Mouse (Mus musculus): ENCODE data around the gene Retreg1. TPM values are rescaled to one million over a fixed set of nuclear protein-coding genes. Genes with fewer than 3 reads are reported as not detected.

Retreg1 gene
- 6.3 and 7.1 TPM in 2 replicates for polyA plus RNA-seq (2016; fragmentation: Nextera tagmentation; extraction: Ambion mirVana)

DNA sequence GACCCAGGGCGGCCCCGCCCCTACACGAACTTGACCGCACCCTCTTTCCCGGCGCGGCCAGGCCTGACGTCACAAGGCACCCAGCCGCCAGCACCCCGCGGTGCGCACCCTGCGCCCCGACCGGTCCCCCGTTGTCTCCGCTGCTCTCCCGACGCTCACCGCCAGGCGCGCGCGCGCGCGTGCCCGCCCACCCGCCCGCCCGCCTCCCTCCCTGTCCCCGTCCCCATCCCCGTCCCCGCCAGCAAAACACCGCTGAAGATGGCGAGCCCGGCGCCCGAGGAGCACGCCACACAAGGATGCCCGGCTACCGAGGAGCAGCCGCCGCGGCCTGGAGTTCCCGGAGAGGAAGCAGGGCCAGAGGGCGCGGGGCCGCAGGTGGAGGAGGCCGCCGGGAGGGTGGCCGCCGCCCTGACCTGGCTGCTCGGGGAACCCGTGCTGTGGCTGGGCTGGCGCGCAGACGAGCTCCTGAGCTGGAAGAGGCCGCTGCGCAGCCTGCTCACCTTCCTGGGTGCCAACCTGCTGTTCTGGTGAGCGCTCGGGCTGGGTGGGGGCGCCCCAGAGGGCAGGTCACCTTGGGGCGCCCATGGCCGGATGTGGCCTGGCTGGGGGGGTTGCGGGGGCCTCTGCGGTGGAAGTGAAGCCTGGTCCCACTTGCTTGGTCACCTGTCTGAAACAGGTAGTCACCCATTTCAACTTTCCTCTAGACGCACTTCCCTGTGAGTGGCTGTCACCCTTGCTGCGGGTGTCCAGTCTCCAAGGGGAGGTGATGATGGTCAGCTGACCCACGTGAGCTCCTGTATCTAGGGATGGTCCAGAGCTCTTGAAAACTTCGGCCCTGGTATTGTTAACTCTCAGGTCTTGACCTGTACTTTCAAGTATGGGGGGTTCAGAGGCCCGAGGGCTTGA, at the start of gene Retreg1:
TSS of gene Retreg1 (plus strand) at position 95 of the 906 bp plus-strand sequence.
- Histone ChIP-seq H3K27me3 (replicated peaks) (peaks cover 13% of the 10 kb centered on the region), H3K9ac (peak within 1 kb of the TSS; percentile 87), H3K4me3 (peak within 1 kb of the TSS; percentile 82), H3K36me3 (no peaks in the 10 kb centered on the region), H3K9me3 (no peaks in the 10 kb centered on the region), H3K27ac (no peak within 1 kb of the TSS), H3K4me1 (peaks cover 8% of the 10 kb centered on the region), H3K4me2 (replicated peaks) (peak within 1 kb of the TSS; percentile 96)
- WGBS: 1% methylated on average over 71 of the region's 72 CpGs
- peak; percentile 84 for ATAC-seq (ENCODE audit: low FRiP score, low read depth)

DNA sequence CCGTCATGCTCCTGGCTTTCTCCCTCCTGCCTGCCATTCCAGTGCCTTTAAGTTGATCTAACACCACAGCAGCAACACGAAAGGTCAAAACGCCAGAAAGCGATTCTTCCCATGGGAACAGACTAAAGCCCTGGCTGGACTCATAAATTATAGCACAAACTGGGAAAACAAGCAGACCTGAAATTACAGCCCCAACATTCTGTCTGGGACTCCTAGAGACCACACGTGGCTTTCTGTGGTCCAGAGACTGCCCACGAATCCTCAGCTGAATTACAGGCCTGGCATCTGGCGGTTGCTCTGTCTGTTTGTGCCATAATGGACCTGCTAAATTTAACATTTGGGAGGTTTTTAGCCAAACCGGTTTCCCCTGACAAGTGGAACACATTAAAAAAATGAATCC, 48.9 kb upstream of the Retreg1 start:
- no peak overlapping the region for H3K4me2 ChIP-seq (replicated peaks)
- H3K4me1 ChIP-seq: peaks cover 10% of the 10 kb centered on the region
- no peaks in the 10 kb centered on the region for H3K9me3 ChIP-seq
- no peaks in the 10 kb centered on the region for H3K27me3 ChIP-seq (replicated peaks)
- peaks cover 55% of the 10 kb centered on the region for H3K36me3 ChIP-seq
- no peak overlapping the region for H3K9ac ChIP-seq
- ATAC-seq (ENCODE audit: low FRiP score, low read depth): no peak
- no peak overlapping the region for H3K27ac ChIP-seq
- 53% methylated on average over 8 of the region's 8 CpGs for WGBS
- H3K4me3 ChIP-seq: no peak overlapping the region

DNA sequence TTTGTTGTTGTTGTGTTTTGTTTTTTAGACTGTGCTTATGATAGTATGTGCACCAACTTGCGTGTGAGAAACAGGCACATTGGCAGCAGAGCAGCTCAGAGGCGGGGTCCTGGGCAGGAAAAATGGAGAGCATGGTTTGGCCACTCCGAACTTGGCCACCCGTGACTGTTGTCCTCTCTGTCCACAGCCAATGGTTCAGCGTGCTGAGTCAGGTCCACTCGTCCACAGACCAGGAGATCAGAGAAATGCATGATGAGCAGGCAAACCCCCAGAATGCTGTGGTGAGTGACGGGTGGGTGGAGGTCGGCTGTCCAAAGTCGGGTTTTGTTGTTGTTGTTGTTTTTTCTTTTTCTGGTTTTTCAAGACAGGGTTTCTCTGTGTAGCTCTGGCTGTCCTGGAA, 47.5 kb upstream of the Retreg1 start:
- H3K27ac ChIP-seq: no peak overlapping the region
- H3K27me3 ChIP-seq (replicated peaks): no peaks in the 10 kb centered on the region
- WGBS: 96% methylated on average over 9 of the region's 9 CpGs
- no peak for ATAC-seq (ENCODE audit: low FRiP score, low read depth)
- H3K9ac ChIP-seq: no peak overlapping the region
- peaks cover 61% of the 10 kb centered on the region for H3K36me3 ChIP-seq
- no peak overlapping the region for H3K4me2 ChIP-seq (replicated peaks)
- no peak overlapping the region for H3K4me3 ChIP-seq
- no peaks in the 10 kb centered on the region for H3K9me3 ChIP-seq
- peaks cover 10% of the 10 kb centered on the region for H3K4me1 ChIP-seq

DNA sequence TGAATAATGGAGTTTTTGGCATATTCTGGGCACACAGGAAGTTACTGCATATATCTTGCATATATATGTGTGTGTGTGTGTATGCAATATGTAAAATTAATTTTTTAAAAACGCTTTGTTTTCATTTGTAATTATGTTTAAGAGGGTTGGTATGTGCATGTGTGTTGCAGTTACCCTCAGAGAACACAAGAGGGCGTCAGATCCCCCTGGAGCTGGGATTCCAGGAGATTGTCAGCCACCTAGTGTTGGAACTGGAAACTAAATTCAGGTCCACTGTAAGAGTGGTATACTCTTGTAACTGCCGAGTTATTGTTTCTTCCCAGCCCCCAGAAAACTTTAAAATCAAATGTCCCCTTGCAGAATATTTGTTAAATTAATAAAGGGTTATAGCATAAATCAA, 46.6 kb upstream of the Retreg1 start:
- Histone ChIP-seq H3K9ac (no peak overlapping the region), H3K4me3 (no peak overlapping the region), H3K9me3 (no peaks in the 10 kb centered on the region), H3K4me2 (replicated peaks) (no peak overlapping the region), H3K27ac (no peak overlapping the region), H3K4me1 (peaks cover 6% of the 10 kb centered on the region), H3K36me3 (peaks cover 63% of the 10 kb centered on the region), H3K27me3 (replicated peaks) (no peaks in the 10 kb centered on the region)
- 58% methylated on average over 3 of the region's 3 CpGs for WGBS
- ATAC-seq (ENCODE audit: low FRiP score, low read depth): no peak

DNA sequence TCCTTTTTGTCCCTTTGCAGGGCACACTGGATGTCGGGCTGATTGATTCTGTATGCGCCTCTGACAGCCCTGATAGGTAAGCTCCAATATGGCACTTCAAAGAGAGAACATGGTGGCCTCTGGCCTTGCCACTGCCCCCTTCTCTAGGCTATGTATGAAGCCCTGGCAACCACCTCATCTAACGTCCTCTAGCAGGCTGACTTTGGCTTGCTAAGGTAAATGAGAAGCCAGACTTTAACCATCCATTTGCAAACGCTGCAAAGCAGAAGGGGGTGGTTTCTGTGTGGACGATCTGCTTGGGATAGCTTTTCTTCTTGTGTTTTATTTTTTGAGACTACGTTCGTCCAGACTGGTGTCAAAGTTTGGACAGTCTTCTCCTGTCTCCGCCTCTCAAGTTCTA, 45.8 kb upstream of the Retreg1 start:
- no peak overlapping the region for H3K9ac ChIP-seq
- no peak overlapping the region for H3K27ac ChIP-seq
- H3K27me3 ChIP-seq (replicated peaks): no peaks in the 10 kb centered on the region
- H3K4me3 ChIP-seq: no peak overlapping the region
- no peak for ATAC-seq (ENCODE audit: low FRiP score, low read depth)
- peaks cover 66% of the 10 kb centered on the region for H3K36me3 ChIP-seq
- WGBS: 89% methylated on average over 8 of the region's 8 CpGs
- no peak overlapping the region for H3K4me2 ChIP-seq (replicated peaks)
- no peaks in the 10 kb centered on the region for H3K9me3 ChIP-seq
- H3K4me1 ChIP-seq: peaks cover 6% of the 10 kb centered on the region

DNA sequence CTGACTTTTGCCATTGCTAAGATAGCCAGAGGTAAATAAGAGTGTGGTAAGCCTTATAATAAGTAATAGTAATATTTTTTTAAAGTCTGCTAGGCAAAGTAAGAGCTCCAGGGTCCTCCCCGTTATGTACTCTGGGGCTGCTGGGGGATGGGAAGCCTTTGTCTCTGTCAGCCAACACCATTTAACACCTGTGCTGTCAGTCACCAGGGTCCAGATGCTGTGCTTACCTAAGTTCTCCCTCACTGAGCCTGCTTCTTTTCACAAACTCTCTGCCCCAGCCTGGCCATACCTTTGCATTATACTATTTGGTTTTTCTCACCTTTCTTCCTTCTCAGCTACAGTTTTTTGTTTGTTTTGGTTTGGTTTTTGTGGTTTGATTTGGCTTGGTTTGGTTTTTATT, 45.1 kb upstream of the Retreg1 start:
- no peak overlapping the region for H3K4me2 ChIP-seq (replicated peaks)
- H3K27ac ChIP-seq: no peak overlapping the region
- H3K9me3 ChIP-seq: no peaks in the 10 kb centered on the region
- no peak overlapping the region for H3K4me3 ChIP-seq
- H3K9ac ChIP-seq: no peak overlapping the region
- no peak for ATAC-seq (ENCODE audit: low FRiP score, low read depth)
- 91% methylated on average over 1 of the region's 1 CpGs for WGBS
- H3K36me3 ChIP-seq: peaks cover 66% of the 10 kb centered on the region
- peaks cover 6% of the 10 kb centered on the region for H3K4me1 ChIP-seq
- no peaks in the 10 kb centered on the region for H3K27me3 ChIP-seq (replicated peaks)

DNA sequence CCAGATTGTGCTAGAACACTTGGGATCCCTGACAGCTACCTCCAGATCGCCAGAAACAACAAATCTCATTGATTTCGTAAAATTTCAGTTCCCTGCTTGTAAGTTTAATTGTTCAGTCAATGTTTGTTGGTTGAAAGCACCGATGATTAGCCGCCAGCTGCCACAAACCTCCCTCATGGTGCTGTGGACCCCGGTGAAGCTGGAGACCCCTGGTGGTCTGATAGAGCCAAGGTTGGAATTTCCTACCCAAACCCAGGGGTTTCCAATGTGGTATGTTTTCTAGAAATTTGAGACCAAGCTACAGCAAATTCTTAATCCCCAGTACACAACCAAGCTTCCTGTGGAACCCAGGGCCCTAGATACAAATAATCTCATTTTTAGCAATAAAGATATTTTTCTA, 41.3 kb upstream of the Retreg1 start:
- Histone ChIP-seq H3K36me3 (peaks cover 77% of the 10 kb centered on the region), H3K4me2 (replicated peaks) (no peak overlapping the region), H3K9me3 (no peaks in the 10 kb centered on the region), H3K27me3 (replicated peaks) (no peaks in the 10 kb centered on the region), H3K4me3 (no peak overlapping the region), H3K27ac (no peak overlapping the region), H3K4me1 (no peaks in the 10 kb centered on the region), H3K9ac (no peak overlapping the region)
- 89% methylated on average over 5 of the region's 5 CpGs for WGBS
- no peak for ATAC-seq (ENCODE audit: low FRiP score, low read depth)

DNA sequence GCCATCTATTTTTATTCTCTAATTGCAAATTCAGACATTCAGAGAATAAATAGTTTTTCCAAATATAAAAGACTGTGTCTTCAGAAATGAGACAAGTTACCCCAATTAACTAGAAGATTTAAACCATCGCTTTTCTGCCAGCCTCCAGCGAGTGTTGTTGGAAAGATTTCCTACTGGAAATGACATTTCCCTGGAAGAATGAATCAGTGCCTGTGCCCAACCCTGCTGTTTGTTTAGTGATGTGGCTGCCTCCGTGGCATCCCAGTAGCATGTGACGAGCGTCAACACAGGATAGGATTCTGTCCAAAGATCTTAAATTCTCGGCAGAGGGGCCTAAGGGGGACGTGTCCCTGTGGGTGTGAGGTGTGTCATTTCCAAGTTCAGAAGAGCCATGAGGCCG, 40.8 kb upstream of the Retreg1 start:
- peaks cover 77% of the 10 kb centered on the region for H3K36me3 ChIP-seq
- no peak for ATAC-seq (ENCODE audit: low FRiP score, low read depth)
- no peaks in the 10 kb centered on the region for H3K9me3 ChIP-seq
- WGBS: 89% methylated on average over 8 of the region's 8 CpGs
- no peaks in the 10 kb centered on the region for H3K27me3 ChIP-seq (replicated peaks)
- H3K9ac ChIP-seq: no peak overlapping the region
- H3K4me3 ChIP-seq: no peak overlapping the region
- no peak overlapping the region for H3K27ac ChIP-seq
- H3K4me2 ChIP-seq (replicated peaks): no peak overlapping the region
- no peaks in the 10 kb centered on the region for H3K4me1 ChIP-seq

DNA sequence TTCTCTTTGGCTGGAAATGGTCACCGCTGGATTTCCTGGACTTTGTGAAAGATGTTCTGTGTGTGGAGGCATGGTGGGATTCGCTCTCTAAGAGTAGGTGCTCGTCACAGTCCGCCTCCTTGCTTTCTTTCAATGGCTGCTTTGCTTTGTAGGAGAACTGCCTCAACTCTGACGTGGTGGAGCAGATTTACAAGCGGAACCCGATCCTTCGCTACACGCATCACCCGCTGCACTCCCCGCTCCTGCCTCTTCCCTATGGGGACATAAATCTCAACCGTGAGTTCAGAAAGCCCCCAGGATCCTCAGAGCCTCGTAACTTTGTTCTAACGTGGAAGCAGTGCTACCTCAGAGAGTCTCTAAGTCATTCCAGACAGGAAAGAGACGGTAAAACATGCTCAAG, 39.9 kb upstream of the Retreg1 start:
- Histone ChIP-seq H3K4me2 (replicated peaks) (no peak overlapping the region), H3K4me1 (no peaks in the 10 kb centered on the region), H3K4me3 (no peak overlapping the region), H3K27ac (no peak overlapping the region), H3K27me3 (replicated peaks) (no peaks in the 10 kb centered on the region), H3K9ac (no peak overlapping the region), H3K9me3 (no peaks in the 10 kb centered on the region), H3K36me3 (peaks cover 84% of the 10 kb centered on the region)
- ATAC-seq (ENCODE audit: low FRiP score, low read depth): no peak; the same call in 1 of the 2 replicates
- 48% methylated on average over 15 of the region's 15 CpGs for WGBS

DNA sequence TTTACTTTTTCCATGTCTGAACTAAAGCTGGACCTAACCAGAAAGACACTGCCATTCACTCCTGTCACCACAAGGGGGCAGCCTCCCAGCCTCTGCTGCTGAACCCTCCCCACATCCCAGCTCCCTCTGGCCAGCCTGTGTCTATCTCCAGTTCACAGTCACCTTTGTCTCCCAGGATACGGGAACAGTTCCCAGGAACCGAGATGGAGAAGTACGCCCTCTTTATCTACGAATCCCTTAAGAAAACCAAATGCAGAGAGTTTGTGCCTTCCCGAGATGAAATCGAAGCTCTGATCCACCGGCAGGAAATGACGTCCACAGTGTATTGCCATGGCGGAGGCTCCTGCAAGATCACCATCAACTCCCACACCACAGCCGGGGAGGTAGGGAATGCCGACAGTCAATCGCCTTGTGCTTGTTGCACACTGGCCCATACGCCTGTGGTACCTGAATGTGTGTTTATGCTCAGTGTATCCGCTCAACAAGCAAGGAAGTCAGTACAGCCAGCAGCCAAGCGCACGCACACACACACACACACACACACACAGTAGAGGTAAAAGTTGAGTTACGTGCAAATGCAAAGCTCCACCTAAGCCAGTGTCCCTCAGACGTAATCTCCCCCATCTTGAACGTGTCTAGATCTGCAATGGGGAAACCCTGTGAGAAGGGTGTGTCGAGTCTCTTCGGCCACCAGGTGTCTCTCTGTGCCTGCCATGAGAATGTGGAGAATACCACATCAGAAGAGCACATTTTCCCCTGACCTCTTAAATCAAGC, 37.5 kb upstream of the Retreg1 start:
- no peak overlapping the region for H3K27ac ChIP-seq
- peak; percentile 48; the same call in 1 of the 2 replicates for ATAC-seq (ENCODE audit: low FRiP score, low read depth)
- peaks cover 87% of the 10 kb centered on the region for H3K36me3 ChIP-seq
- no peaks in the 10 kb centered on the region for H3K9me3 ChIP-seq
- 85% methylated on average over 21 of the region's 21 CpGs for WGBS
- no peaks in the 10 kb centered on the region for H3K4me1 ChIP-seq
- H3K9ac ChIP-seq: no peak overlapping the region
- H3K4me2 ChIP-seq (replicated peaks): no peak overlapping the region
- no peaks in the 10 kb centered on the region for H3K27me3 ChIP-seq (replicated peaks)
- no peak overlapping the region for H3K4me3 ChIP-seq

DNA sequence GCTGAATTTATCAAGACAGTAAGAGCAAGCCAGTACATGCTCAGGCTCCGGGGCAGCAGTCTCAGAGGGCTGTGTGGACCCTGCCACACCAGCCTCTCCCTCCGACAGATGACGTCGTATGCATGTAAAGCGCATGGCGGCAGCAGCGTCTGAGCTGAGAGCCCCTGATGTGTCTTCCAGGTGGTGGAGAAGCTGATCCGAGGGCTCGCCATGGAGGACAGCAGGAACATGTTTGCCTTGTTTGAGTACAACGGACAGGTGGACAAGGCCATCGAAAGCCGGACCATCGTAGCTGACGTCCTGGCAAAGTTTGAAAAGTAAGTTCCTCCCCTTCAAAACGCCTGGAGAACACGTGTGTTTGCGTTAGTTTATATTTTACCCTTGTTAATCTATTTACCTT, 36.6 kb upstream of the Retreg1 start:
- no peak overlapping the region for H3K9ac ChIP-seq
- peaks cover 88% of the 10 kb centered on the region for H3K36me3 ChIP-seq
- H3K27ac ChIP-seq: no peak overlapping the region
- H3K27me3 ChIP-seq (replicated peaks): no peaks in the 10 kb centered on the region
- no peak overlapping the region for H3K4me2 ChIP-seq (replicated peaks)
- no peaks in the 10 kb centered on the region for H3K4me1 ChIP-seq
- WGBS: 88% methylated on average over 17 of the region's 17 CpGs
- no peaks in the 10 kb centered on the region for H3K9me3 ChIP-seq
- no peak overlapping the region for H3K4me3 ChIP-seq
- ATAC-seq (ENCODE audit: low FRiP score, low read depth): no peak

DNA sequence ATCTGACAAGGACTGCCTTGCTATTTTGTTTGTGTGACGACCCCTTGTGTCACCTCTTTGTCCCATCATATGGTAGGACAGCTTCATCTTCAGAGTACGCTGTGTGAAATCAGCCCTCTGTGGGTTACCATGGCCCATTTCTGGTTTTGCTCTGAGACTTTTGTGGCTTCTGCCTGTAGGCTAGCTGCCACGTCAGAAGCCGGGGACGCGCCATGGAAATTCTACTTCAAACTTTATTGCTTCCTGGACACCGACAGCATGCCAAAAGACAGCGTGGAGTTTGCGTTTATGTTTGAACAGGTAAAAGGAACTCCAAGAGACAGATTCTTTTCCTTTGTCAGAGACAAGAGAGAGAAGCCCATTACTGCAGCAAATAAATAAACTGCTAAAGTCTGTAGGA, 36.1 kb upstream of the Retreg1 start:
- Histone ChIP-seq H3K27ac (no peak overlapping the region), H3K9me3 (no peaks in the 10 kb centered on the region), H3K9ac (no peak overlapping the region), H3K4me1 (no peaks in the 10 kb centered on the region), H3K4me3 (no peak overlapping the region), H3K27me3 (replicated peaks) (no peaks in the 10 kb centered on the region), H3K36me3 (peaks cover 91% of the 10 kb centered on the region), H3K4me2 (replicated peaks) (no peak overlapping the region)
- ATAC-seq (ENCODE audit: low FRiP score, low read depth): no peak
- WGBS: 93% methylated on average over 9 of the region's 9 CpGs
